Mouse (Mus musculus): ENCODE measurements around the gene Ptges.

Gene Ptges

DNA sequence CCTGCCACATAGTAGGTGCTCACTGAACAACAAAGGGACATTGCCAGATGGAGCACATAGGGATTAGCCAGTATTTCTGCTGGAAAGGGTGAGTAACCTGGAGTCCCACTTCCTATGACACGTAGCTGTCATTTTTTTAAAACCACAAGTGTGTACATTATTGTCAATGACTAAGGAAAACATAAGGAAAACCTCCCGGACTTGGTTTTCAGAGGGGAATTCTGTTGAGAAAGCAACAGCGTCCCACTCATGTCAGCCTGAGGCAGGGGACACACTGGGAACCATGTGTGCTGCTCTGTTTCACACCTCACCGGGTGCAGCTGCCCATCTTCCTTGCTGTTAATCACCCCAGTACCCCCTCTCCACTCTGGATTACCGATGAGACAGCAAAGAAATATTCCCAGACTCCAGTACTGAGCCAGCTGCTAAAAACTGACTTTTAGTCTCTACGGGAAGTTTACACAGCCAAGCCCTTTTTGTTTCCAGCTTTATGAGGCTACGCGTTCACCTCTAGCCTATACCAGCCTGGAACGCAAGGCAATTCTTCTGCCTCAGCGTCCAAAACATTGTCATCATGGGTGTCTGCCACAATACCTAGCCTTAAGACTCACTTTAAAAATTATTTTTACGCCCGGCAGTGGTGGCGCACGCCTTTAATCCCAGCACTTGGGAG, 30.1 kb downstream of the Ptges start:
- no peak for DNase-seq (ENCODE audit: low spot score)

DNA sequence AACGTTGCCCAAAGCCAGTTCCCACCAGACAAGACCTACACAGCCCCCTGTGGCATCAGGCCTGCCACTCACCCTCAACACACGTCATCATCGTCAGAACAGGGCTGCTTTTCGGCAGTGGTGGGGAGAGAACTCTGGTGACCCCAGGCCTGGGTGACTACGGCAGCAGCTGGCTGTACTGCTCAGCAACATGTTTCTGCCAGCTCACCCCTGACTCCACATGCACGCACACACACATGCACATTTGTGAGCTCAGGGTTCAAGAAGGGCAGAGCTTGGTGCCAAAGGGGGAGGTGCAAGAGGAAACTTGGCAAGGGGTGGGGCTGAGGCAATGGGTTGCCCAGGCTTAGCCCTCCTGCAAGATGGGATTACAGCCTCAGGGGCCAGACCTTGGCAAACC, 32.4 kb downstream of the Ptges start:
- peak; percentile 76 for DNase-seq (ENCODE audit: low spot score)

DNA sequence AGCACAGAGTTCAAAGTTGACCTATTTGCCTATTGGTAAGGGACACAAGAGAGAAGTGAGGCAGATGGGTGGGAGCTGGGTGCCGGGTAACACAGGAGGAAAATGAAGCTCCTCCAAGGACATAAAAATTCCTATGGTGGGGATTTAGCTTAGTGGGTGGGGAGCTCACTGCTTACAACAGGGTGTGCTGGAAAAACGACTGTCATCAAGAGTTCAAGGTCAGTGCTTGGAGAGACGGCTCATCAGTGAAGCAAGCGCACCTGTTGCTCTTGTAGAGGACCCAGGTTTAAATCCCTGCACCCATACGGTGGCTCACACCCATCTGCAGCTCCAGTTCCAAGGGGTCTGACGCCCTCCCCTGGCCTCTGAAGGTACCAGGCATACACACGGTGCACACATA, 35.7 kb downstream of the Ptges start:
- no peak for DNase-seq (ENCODE audit: low spot score)

- DNase-seq (ENCODE audit: low spot score): peak; percentile 43
Measured at GRCm38 (mm10) chr2:30893399-30893798, 36.3 kb downstream of the Ptges start.

GRCm38 (mm10) chr2:30891002-30891401, 38.7 kb downstream of the Ptges start:
- peak; percentile 81 for DNase-seq (ENCODE audit: low spot score)

DNA sequence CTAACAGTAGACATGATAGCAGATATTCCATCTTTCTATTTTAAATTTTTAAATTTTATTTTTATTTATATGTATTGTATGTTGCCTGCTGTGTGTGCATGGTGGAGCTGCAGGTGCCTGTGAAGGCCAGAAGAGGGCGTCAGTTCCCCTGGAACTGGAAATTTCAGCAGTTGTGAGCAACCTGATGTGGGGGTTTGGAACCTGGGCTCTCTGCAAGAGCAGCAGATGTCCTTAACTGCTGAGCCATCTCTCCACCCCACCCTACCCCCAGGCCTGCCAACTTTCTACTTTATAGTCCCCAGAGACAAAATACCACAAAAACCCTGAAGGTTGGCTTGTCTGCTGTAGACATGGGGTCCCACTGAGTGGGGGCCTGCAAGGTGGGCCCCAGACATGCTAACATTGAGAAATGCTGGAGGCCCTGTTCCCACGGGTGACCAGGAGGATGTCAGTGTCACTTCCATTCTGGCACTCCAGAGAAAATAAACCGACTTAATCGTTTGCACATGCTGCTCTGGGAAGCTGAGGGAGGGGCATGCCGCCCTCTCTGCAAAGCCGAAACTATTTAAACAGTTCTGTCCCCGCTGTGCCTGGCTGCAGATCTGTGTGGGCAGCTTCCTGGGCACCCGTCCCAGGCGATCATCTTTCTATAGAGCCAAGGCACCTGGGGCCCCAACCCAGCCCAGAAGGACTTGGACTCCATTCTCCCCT, 44.1 kb downstream of the Ptges start:
- DNase-seq (ENCODE audit: low spot score): peak; percentile 72

GRCm38 (mm10) chr2:30884852-30885373, 44.8 kb downstream of the Ptges start:
- no peak for DNase-seq (ENCODE audit: low spot score)

- no peak for DNase-seq (ENCODE audit: low spot score)
Measured at GRCm38 (mm10) chr2:30881215-30881614, 48.4 kb downstream of the Ptges start.

- DNase-seq (ENCODE audit: low spot score): no peak
Measured at GRCm38 (mm10) chr2:30879481-30879880, 50.2 kb downstream of the Ptges start.

DNA sequence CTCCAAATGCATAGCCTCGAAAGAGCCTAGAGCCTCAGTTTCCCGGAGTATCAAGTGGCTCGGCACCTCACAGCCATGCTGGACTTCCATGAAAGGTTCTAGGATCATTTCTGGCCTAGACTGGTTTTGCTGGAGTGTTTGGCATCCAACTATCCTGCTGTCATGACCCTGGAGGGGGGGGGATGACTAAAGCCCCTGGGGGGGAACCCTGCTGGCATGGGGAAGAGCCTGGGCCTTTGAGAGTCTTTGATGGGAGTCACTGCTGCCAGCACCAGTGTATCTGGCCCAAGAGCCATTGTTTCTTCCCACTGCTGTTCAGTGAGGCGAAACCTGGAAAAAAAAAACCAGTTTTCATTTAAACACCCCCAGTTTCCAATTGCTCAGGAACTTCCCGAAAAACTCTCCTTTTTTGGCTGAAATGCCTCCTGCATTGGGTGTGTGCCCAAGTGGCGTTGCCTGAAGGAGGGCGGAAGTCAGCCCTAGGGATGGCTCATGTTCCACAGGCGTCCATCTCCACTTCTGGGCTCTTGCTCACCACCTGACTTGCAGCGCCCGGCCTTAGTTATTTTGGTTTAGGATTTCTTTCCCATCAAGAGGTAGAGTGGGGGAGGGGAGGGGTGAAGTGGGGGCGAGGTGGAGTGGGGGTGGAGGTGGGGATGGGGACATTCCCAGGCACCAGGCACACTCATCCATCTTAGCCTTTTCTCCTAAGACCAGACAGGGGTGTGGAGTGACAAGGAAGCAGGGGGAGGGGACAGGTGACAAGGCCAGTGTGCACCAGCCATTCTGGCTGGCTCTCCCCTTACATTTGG, 53.8 kb downstream of the Ptges start:
- DNase-seq (ENCODE audit: low spot score): peak; percentile 81

GRCm38 (mm10) chr2:30875096-30875495, 54.6 kb downstream of the Ptges start:
- no peak for DNase-seq (ENCODE audit: low spot score)

DNA sequence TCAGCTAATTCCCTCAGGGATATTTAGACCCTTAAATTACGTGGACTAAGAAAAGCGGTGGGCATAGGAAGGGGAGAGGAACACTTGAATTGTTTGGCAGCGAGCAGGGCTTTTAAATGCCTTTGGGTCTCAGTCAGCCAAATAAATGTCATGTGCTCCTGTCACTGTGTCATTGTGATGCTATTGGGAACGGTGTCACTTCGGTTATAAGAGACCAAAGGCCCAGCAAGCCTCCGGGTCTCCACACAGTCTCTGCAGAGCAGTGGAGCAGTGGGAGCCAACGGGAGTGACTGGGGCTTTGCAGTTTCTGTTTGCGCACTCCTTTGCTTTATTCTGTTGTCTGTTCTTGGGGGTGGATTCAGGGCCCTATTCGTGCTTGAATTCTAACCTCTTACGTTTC, 55.2 kb downstream of the Ptges start:
- no peak for DNase-seq (ENCODE audit: low spot score)

DNA sequence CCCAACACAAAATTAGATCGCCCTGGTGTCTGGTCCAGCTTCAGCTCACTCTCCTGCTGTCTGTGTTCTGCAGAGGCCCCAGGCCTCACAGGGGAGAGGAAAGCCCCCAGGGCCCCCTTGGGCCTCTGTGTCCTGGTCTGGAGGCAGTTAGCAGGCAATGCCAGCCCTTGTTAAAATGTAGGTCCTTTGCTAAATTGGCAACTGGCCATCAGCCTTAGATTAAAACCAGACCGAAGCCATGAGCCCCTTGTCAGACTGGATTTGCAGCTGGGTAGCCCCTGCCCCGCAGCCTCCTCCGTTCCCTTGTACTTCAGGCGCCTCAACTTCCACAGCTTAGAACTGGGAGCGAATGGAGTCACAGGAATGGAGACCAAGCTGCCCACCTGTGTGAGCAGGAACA, 57.0 kb downstream of the Ptges start:
- DNase-seq (ENCODE audit: low spot score): no peak

GRCm38 (mm10) chr2:30870863-30871262, 58.8 kb downstream of the Ptges start:
- peak; percentile 33 for DNase-seq (ENCODE audit: low spot score)

GRCm38 (mm10) chr2:30865426-30865825, 64.2 kb downstream of the Ptges start:
- DNase-seq (ENCODE audit: low spot score): no peak

- no peak for DNase-seq (ENCODE audit: low spot score)
Measured at GRCm38 (mm10) chr2:30864968-30865381, 64.7 kb downstream of the Ptges start.

DNA sequence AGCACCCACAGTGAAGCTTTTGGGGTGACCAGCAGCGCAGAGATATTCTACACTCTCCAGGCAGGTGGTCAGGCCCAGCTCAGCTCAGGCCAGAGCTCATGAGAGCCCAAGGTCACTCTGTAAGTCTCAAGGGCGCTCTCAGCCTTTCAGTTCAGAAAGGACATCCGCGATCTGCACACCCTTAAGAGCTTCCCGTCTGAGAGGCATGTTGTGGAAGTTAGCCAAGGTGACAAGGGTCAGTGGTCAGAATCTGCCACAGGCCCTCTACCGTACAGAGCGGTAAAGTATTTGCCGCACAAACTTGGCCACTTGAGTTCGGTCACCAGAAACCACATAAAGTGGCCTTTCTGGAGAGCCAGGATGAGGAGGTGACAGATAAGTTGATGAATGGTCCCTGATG, 66.1 kb downstream of the Ptges start:
- DNase-seq (ENCODE audit: low spot score): no peak

GRCm38 (mm10) chr2:30862081-30862480, 67.6 kb downstream of the Ptges start:
- no peak for DNase-seq (ENCODE audit: low spot score)

GRCm38 (mm10) chr2:30859782-30860181, 69.9 kb downstream of the Ptges start:
- DNase-seq (ENCODE audit: low spot score): no peak

GRCm38 (mm10) chr2:30857076-30857475, 72.6 kb downstream of the Ptges start:
- DNase-seq (ENCODE audit: low spot score): no peak

DNA sequence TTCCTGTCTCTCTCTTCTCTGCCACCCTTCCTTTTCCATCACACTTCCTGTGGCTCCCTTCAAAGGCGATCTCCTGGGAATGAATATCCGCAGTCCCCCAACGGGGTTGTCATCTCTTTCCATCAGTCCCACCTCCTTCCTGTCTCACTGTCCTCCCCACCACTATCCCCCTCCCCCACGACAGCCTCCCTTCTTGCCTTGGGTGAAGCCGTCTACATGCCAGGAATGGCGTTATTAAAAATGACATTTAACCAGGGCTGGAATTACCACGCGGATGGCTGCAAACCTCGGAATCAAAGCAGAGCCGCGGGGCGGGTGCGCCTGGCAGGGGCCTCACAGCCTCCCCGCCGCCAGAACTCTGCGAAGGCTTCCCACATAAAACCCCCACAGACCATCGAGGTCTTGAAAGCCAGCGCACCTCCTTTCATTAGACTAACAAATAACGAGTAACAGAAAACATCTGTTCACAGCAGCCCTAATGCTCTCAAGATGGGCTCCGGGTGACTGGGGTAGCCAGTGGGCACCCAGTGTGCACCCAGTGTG, 76.8 kb downstream of the Ptges start:
- DNase-seq (ENCODE audit: low spot score): no peak

DNA sequence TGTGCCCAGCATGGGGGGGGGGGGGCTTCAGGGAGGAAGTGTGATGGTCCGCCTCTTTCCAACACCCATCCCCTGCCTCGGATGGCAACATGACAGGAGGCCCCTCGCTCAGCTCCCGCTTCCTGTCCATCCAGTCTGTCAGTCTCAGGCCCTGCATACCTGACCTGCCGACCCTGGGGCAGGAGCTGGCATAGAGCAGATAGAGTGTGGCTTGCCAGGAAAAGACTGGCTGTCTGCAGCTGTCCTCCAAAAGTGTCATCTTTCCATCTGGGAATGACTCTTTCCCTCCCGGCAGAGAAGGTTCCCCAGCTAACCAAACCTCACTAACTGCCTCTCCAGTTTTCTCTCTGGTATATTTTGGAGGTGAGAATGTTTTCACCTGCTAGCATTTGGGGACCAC, 79.1 kb downstream of the Ptges start:
- DNase-seq (ENCODE audit: low spot score): no peak

Measured in adipocyte (in vitro differentiated cells).